Mouse (Mus musculus) megakaryocyte, embryonic 14.5 days (primary cell): ENCODE results near the gene Slc24a4. TPM values are rescaled to one million over a fixed set of nuclear protein-coding genes. Genes with fewer than 3 reads are reported as not detected.
A peak's percentile ranks its signal among the peaks of the same experiment; 100 is the strongest.

Experiments
- H3K27me3 ChIP-seq: replicated peaks from 2 replicates; pipeline ENCODE3; 2012; ENCODE audit warnings: inconsistent platforms
- H3K36me3 ChIP-seq: replicated peaks from 2 replicates; pipeline ENCODE3; 2012; ENCODE audit warnings: low read length, inconsistent platforms, mixed read lengths
- H3K4me1 ChIP-seq: 2 replicates; pipeline ENCODE4 v1.6.1; 2012; ENCODE audit warnings: inconsistent platforms
- H3K4me3 ChIP-seq: replicated peaks from 2 replicates; pipeline ENCODE3; 2012; ENCODE audit warnings: moderate library complexity, mild to moderate bottlenecking, inconsistent platforms
- H3K9me3 ChIP-seq: 2 replicates; pipeline ENCODE4 v1.6.1; 2012; ENCODE audit warnings: inconsistent platforms
- FLI1 ChIP-seq: IDR thresholded peaks from 2 replicates; pipeline ENCODE4 v1.6.1; 2012; ENCODE audit warnings: low read length, inconsistent platforms, mixed read lengths
- GATA1 ChIP-seq: IDR thresholded peaks from 3 replicates; pipeline ENCODE4 v1.6.1; 2012; ENCODE audit warnings: mixed read lengths, low read length, inconsistent platforms, borderline replicate concordance
- polyA plus RNA-seq: library from polyadenylated mRNA; stranded (reverse); fragments of >175 nt; gene quantifications from 2 replicates; pipeline ENCODE4 v1.2.3, GENCODE M21; 2012; ENCODE audit warnings: low replicate concordance; ENCODE audit not compliant: insufficient read depth

The Slc24a4 gene
- polyA plus RNA-seq, 1 experiment = 0.04 TPM

- no peaks in the 10 kb centered on the region for H3K9me3 ChIP-seq
- peak overlapping the region; percentile 86 for H3K4me3 ChIP-seq
- H3K27me3 ChIP-seq = no peaks in the 10 kb centered on the region
- TF ChIP-seq FLI1 (peak; percentile 33; the same call in 1 of the 2 replicates), GATA1 (no peak)
- peaks cover 82% of the 10 kb centered on the region for H3K36me3 ChIP-seq
- H3K4me1 ChIP-seq = peaks cover 96% of the 10 kb centered on the region
Observed at GRCm38 (mm10) chr12:102287904-102288602, 159.5 kb downstream of the Slc24a4 start.

DNA sequence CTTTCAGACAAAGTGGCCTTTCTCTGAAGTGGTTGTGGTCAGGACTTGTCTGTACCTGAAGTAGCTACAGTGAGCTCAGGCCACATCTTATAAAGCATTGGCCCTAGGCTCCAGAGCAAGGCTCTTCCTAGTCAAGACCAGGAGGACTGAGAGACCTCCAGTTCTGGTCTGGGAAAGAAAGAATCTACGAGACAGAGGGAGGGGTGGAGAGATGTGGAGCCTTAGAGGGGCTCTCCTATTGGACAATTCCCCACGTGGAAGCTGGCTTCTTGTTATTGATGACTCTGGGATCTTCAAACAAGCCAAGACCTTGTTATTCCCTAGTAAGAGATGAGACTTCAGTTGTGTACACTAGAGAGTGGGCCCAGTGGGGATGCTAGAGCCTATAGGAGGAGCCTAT is 160.3 kb downstream of the Slc24a4 start:
- H3K36me3 ChIP-seq = peaks cover 90% of the 10 kb centered on the region
- H3K9me3 ChIP-seq = no peaks in the 10 kb centered on the region
- TF ChIP-seq FLI1 (no peak), GATA1 (no peak)
- H3K4me1 ChIP-seq = peaks cover 100% of the 10 kb centered on the region
- peak overlapping the region; percentile 29 for H3K4me3 ChIP-seq
- no peaks in the 10 kb centered on the region for H3K27me3 ChIP-seq

DNA sequence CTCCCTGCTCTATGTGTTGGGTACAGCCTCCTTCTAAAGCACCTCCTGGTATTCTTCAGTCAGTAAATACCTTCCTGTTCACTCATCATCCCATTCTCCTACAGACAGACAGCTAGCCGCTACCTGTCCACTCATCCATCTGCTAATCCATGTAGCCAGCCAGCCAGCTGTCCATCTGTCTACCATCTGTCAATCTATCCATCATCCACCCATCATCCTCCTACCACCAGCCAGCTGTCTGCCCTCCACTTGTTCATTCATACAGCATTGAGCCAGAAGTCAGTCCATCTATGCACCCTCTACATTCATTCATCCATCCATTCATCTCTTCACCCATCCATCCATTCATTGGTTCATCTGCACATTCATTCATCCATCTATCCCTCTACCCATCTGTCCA is 161.0 kb downstream of the Slc24a4 start:
- peaks cover 96% of the 10 kb centered on the region for H3K36me3 ChIP-seq
- peaks cover 100% of the 10 kb centered on the region for H3K4me1 ChIP-seq
- H3K9me3 ChIP-seq = no peaks in the 10 kb centered on the region
- no peak for TF ChIP-seq FLI1
- TF ChIP-seq GATA1 = no peak
- H3K27me3 ChIP-seq = no peaks in the 10 kb centered on the region
- H3K4me3 ChIP-seq = peak overlapping the region; percentile 78

DNA sequence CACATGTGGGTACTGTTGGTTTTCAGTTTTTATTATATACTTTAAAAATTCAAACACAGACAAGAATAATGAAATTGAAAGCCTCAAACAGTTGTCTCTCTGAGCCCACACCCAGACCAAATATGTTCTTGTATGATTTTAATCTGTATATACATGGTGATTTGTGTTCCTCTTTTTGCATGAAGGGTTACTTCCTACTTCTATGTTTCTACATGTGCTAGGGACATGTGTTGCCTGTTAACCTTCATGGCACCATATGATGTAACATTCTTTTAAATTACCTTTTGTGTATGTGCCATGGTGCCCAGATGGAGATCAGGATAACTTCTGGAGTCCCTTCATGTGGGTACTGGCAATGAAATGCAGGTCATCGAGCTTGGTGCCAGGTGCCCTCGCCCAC is 162.1 kb downstream of the Slc24a4 start:
- no peaks in the 10 kb centered on the region for H3K27me3 ChIP-seq
- H3K4me3 ChIP-seq = peak overlapping the region; percentile 55
- H3K4me1 ChIP-seq = peaks cover 100% of the 10 kb centered on the region
- no peaks in the 10 kb centered on the region for H3K9me3 ChIP-seq
- H3K36me3 ChIP-seq = peaks cover 96% of the 10 kb centered on the region
- TF ChIP-seq GATA1 = no peak

DNA sequence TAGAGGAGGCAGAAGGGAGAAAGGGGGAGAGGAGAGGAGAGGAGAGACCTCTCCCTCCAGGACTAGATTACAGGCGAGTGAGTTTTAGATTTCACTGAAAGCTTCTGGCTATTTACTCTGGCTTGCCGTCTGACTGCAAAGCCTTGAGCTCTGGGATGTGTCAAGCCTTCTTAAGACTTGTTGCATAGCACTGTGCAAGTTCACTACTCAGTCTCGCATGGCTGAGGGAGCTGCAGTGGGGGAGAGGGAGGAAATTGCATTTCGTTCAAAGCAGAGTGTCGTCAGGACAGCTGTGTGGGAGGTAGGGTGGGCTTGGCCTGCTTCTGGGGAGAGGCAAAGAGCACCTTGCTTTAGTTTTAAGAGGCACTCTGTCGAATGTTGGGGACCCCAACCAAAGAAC is 163.2 kb downstream of the Slc24a4 start:
- Histone ChIP-seq H3K4me1 (peaks cover 100% of the 10 kb centered on the region), H3K27me3 (no peaks in the 10 kb centered on the region), H3K36me3 (peaks cover 94% of the 10 kb centered on the region), H3K9me3 (no peaks in the 10 kb centered on the region), H3K4me3 (peak overlapping the region; percentile 81)
- TF ChIP-seq FLI1 = no peak
- TF ChIP-seq GATA1 = no peak

DNA sequence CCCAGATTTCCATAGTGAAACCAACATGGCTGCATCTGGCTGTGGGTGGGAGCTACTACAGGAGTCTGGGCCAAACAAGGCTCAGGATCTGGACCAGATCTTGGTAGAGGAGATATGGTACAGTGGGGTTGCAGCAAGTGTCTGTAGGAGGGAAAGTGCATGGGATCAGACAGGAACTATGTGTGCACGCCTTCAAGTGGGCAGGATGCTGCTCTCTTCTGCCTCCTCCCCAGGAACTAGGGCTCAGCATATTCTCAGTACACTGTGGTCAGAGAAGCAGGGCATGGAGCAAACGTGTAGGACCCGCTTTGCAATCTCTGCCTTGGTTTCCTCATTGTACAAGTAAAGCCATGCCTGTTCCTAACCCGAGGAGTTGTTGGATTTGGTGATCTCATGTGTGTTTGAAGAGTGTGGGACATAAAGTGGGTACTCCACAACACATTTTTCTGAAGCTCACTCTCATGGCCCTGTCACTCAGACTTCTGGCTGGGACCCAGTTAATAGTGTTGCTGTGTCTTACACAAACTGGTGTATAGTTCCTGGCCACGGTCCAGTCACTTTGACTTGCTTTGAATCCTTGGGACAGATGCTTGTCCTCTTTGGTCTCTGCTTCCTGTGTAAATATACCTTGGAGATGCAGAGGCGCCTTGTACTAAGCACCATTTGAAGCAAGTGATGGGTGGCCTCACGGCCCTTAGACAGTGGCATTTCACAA is 164.1 kb downstream of the Slc24a4 start:
- peaks cover 100% of the 10 kb centered on the region for H3K4me1 ChIP-seq
- no peaks in the 10 kb centered on the region for H3K27me3 ChIP-seq
- no peak for TF ChIP-seq FLI1
- no peak for TF ChIP-seq GATA1
- peaks cover 94% of the 10 kb centered on the region for H3K36me3 ChIP-seq
- no peaks in the 10 kb centered on the region for H3K9me3 ChIP-seq
- peak overlapping the region; percentile 81 for H3K4me3 ChIP-seq

GRCm38 (mm10) chr12:102294634-102295033 is 166.1 kb downstream of the Slc24a4 start:
- no peaks in the 10 kb centered on the region for H3K27me3 ChIP-seq
- peak overlapping the region; percentile 48 for H3K4me3 ChIP-seq
- no peak for TF ChIP-seq FLI1
- TF ChIP-seq GATA1 = no peak
- no peaks in the 10 kb centered on the region for H3K9me3 ChIP-seq
- H3K36me3 ChIP-seq = peaks cover 92% of the 10 kb centered on the region
- H3K4me1 ChIP-seq = peaks cover 100% of the 10 kb centered on the region

DNA sequence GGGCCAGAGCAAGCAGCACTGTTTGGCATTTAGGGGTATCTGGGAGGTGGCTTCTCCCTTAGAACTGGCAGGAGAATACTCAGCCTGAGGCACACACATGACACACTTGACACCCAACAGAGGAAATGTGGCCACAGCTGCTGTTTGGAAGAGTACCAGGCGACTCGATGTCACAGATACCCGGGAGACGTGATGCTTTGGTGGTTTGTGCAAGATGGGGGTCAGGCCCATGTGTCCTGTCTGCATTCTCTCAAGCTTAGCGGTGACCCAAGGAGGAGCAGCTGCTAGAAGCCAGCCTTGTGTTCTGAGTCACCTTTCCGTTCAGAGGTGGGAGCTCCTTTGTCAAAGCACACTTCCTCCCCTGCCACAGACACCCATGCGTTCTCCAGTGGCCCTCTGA is 166.7 kb downstream of the Slc24a4 start:
- Histone ChIP-seq H3K36me3 (peaks cover 92% of the 10 kb centered on the region), H3K4me1 (peaks cover 100% of the 10 kb centered on the region), H3K27me3 (no peaks in the 10 kb centered on the region), H3K4me3 (peak overlapping the region; percentile 38), H3K9me3 (no peaks in the 10 kb centered on the region)
- TF ChIP-seq FLI1 (no peak), GATA1 (no peak)

DNA sequence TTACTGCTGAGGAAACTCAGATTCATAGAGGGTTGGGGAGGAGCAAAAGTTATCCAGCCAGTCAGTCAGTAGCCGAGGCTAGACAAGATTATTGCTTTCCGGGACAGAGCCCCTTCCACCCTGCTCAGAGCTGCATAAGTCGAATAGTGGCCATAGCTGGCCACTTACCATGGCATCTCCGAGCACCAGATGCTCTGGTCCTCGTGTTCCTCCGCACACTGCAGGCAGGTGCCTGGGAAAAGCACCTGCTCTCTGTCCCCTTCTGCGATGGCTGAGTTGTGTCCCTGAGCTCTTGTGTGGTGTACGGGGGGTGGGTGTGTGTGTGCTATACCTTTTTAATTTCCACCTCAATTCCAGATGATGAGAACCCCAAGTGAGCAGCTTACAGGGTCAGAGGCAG is 167.1 kb downstream of the Slc24a4 start:
- H3K4me3 ChIP-seq = no peak overlapping the region
- H3K4me1 ChIP-seq = peaks cover 100% of the 10 kb centered on the region
- peaks cover 92% of the 10 kb centered on the region for H3K36me3 ChIP-seq
- H3K9me3 ChIP-seq = no peaks in the 10 kb centered on the region
- TF ChIP-seq GATA1 (no peak), FLI1 (no peak)
- no peaks in the 10 kb centered on the region for H3K27me3 ChIP-seq

GRCm38 (mm10) chr12:102296361-102296760 is 167.8 kb downstream of the Slc24a4 start:
- TF ChIP-seq GATA1 = no peak
- no peak for TF ChIP-seq FLI1
- H3K36me3 ChIP-seq = peaks cover 92% of the 10 kb centered on the region
- 0 out of 2 replicates have a peak, but pooled peaks cover 1% of the 10 kb centered on the region for H3K9me3 ChIP-seq
- H3K4me3 ChIP-seq = no peak overlapping the region
- H3K27me3 ChIP-seq = no peaks in the 10 kb centered on the region
- H3K4me1 ChIP-seq = peaks cover 100% of the 10 kb centered on the region
